Comparison of ENCODE assay signal across 19 mouse cellular contexts in genomic region chr1:135096312-135096711, GRCm38 (mm10). TPM values are rescaled to one million over a fixed set of nuclear protein-coding genes. Genes with fewer than 3 reads are reported as not detected.
DNase-seq lines count a peak whose midpoint lies in the region; ATAC-seq and TF ChIP-seq lines count a peak whose summit lies in the region.
"Had no signal": no experiment of that assay in that cellular context is flagged by ENCODE, and none has a peak within 500 bp of the region (broad histone marks: within the 10 kb centered on the region; RNA-seq: fewer than 3 reads in every experiment).

No protein-coding gene starts in this region.

- H3K4me2 ChIP-seq in heart, postnatal 0 days (ENCODE audit: low read depth, low read length), result no peak overlapping the region
- no peak overlapping the region for H3K4me2 ChIP-seq in heart, embryonic 11.5 days
- H3K4me2 ChIP-seq: hindbrain, embryonic 12.5 days; liver, embryonic 12.5 days; midbrain, embryonic 13.5 days had no signal

- peak; percentile 42 for DNase-seq in adrenal gland, postnatal 10 days
- DNase-seq in adrenal gland, adult 2 months, result no peak
- no peak for DNase-seq in heart, postnatal 0 days (ENCODE audit: low spot score)
- peak; percentile 35 for DNase-seq in MN1 (ENCODE audit: low spot score)
- peak; percentile 82 for DNase-seq in layer of hippocampus, adult 9-11 months
- DNase-seq in urinary bladder, postnatal 36 days (ENCODE audit: low spot score in 2 of 2), result no peak
- no peak for DNase-seq in spleen, postnatal 14 days (ENCODE audit: low spot score in 2 of 2)
- DNase-seq: adrenal gland, postnatal 14 days; cerebellum, adult 9-10 months; gastrocnemius, postnatal 10 days; kidney, adult 9 months; kidney, postnatal 4 days had no signal

- H3K27ac ChIP-seq in heart, postnatal 0 days (ENCODE audit: low read depth), result 0 out of 2 replicates have a peak overlapping the region, but pooled peaks have one; percentile 31
- H3K27ac ChIP-seq in heart, embryonic 11.5 days (ENCODE audit: low read depth, low read length), result no peak overlapping the region
- H3K27ac ChIP-seq: hindbrain, embryonic 12.5 days; liver, embryonic 12.5 days; midbrain, embryonic 13.5 days had no signal

- H3K27me3 ChIP-seq in heart, postnatal 0 days (ENCODE audit: control insufficient read depth, insufficient read depth, low read length), result peaks cover 11% of the 10 kb centered on the region; the same call in 1 of the 2 replicates
- peaks cover 44% of the 10 kb centered on the region for H3K27me3 ChIP-seq in heart, embryonic 11.5 days (ENCODE audit: control insufficient read depth, insufficient read depth, low read length)

- no peak for TF ChIP-seq CTCF in heart, postnatal 0 days (IDR thresholded peaks at IDR 0.05; ENCODE audit: low read depth)

- no peak for TF ChIP-seq EP300 in heart, postnatal 0 days (IDR thresholded peaks at IDR 0.05; ENCODE audit: low read depth)

- no peaks in the 10 kb centered on the region for H3K9me3 ChIP-seq in heart, postnatal 0 days (replicated peaks; ENCODE audit: control insufficient read depth, low read length)
- H3K9me3 ChIP-seq in heart, embryonic 11.5 days (replicated peaks; ENCODE audit: control insufficient read depth, low read length), result no peaks in the 10 kb centered on the region
- H3K9me3 ChIP-seq: hindbrain, embryonic 12.5 days; liver, embryonic 12.5 days; midbrain, embryonic 13.5 days had no signal

- peaks cover 37% of the 10 kb centered on the region for H3K4me1 ChIP-seq in heart, postnatal 0 days (ENCODE audit: control insufficient read depth, insufficient read depth)
- H3K4me1 ChIP-seq in heart, embryonic 11.5 days (ENCODE audit: control insufficient read depth, insufficient read depth, low read length), result peaks cover 18% of the 10 kb centered on the region
- H3K4me1 ChIP-seq: hindbrain, embryonic 12.5 days had no signal

- H3K4me3 ChIP-seq in heart, postnatal 0 days (ENCODE audit: low read depth, low read length), result no peak overlapping the region
- no peak overlapping the region for H3K4me3 ChIP-seq in heart, embryonic 11.5 days (ENCODE audit: low read depth, low read length)
- H3K4me3 ChIP-seq: hindbrain, embryonic 12.5 days; liver, embryonic 12.5 days; midbrain, embryonic 13.5 days; myocyte had no signal

- ATAC-seq in heart, postnatal 0 days (ENCODE audit: insufficient read depth, low read depth), result no peak
- no peak for ATAC-seq in heart, embryonic 11.5 days (replicated peaks; ENCODE audit: insufficient number of reproducible peaks, low FRiP score, low TSS enrichment)
- ATAC-seq: inflammation-experienced regulatory T-cells, adult 6 months; liver, embryonic 12.5 days; midbrain, embryonic 13.5 days had no signal

- H3K36me3 ChIP-seq in heart, postnatal 0 days (replicated peaks; ENCODE audit: control insufficient read depth, insufficient read depth, low read length), result no peaks in the 10 kb centered on the region
- H3K36me3 ChIP-seq in heart, embryonic 11.5 days (ENCODE audit: control insufficient read depth, insufficient read depth, low read length), result no peaks in the 10 kb centered on the region
- H3K36me3 ChIP-seq: hindbrain, embryonic 12.5 days; liver, embryonic 12.5 days; midbrain, embryonic 13.5 days had no signal

- no peak overlapping the region for H3K9ac ChIP-seq in heart, postnatal 0 days (replicated peaks; ENCODE audit: low read depth, low read length)
- no peak overlapping the region for H3K9ac ChIP-seq in heart, embryonic 11.5 days (ENCODE audit: low read depth, low read length)
- H3K9ac ChIP-seq: hindbrain, embryonic 12.5 days; liver, embryonic 12.5 days; midbrain, embryonic 13.5 days had no signal

- 51% methylated on average over 11 of the region's 11 CpGs for WGBS in heart, postnatal 0 days
- 76% methylated on average over 11 of the region's 11 CpGs for WGBS in heart, embryonic 11.5 days (ENCODE audit: insufficient replicate concordance)

RNA-seq across cellular contexts. Expression of gene Lgr6, which starts 8.8 kb away (rescaled TPM):
- total RNA-seq in adrenal gland, postnatal 10 days (2021), result 10 to 100 TPM; 20.5 to 28.4 TPM
- total RNA-seq in adrenal gland, adult 2 months (2021), result 1 to 10 TPM; 2.0 to 3.6 TPM
- 1.1 and 1.8 TPM in 2 replicates for polyA plus RNA-seq in adrenal gland, adult 2 months (2012; rRNA removed)
- total RNA-seq in heart, postnatal 0 days (2014; rRNA removed; ENCODE audit: low replicate concordance), result 8.6 and 17.3 TPM in 2 replicates
- polyA plus RNA-seq in heart, postnatal 0 days (2015; fragmentation: Nextera tagmentation; extraction: Ambion mirVana), result 3.8 and 4.5 TPM in 2 replicates
- 1.0 and 1.4 TPM in 2 replicates for polyA plus RNA-seq in heart, embryonic 11.5 days (2014; fragmentation: Nextera tagmentation; extraction: Ambion mirVana)
- total RNA-seq: neutrophil, adult 5-6 weeks had no signal

RNA-seq across cellular contexts. Expression of gene Ptpn7, which starts 36.2 kb away (rescaled TPM):
- 1 to 10 TPM; 1.8 to 2.5 TPM for total RNA-seq in adrenal gland, postnatal 10 days (2021)
- total RNA-seq in adrenal gland, adult 2 months (2021), result 1 to 10 TPM; 1.6 to 1.8 TPM
- 2.6 and 2.7 TPM in 2 replicates for polyA plus RNA-seq in adrenal gland, adult 2 months (2012; rRNA removed)
- 2.1 and 3.9 TPM in 2 replicates for total RNA-seq in heart, postnatal 0 days (2014; rRNA removed; ENCODE audit: low replicate concordance)
- 0.22 and 0.30 TPM in 2 replicates for polyA plus RNA-seq in heart, postnatal 0 days (2015; fragmentation: Nextera tagmentation; extraction: Ambion mirVana)
- 1.2 and 2.0 TPM in 2 replicates for polyA plus RNA-seq in heart, embryonic 11.5 days (2014; fragmentation: Nextera tagmentation; extraction: Ambion mirVana)

RNA-seq across cellular contexts. Expression of gene Arl8a, which starts 50.3 kb away (rescaled TPM):
- 10 to 100 TPM; 49.2 to 57.7 TPM for total RNA-seq in adrenal gland, postnatal 10 days (2021)
- 10 to 100 TPM; 59.4 to 62.2 TPM for total RNA-seq in adrenal gland, adult 2 months (2021)
- polyA plus RNA-seq in adrenal gland, adult 2 months (2012; rRNA removed), result 41.5 and 43.2 TPM in 2 replicates
- total RNA-seq in heart, postnatal 0 days (2014; rRNA removed; ENCODE audit: low replicate concordance), result 40.1 and 43.4 TPM in 2 replicates
- polyA plus RNA-seq in heart, postnatal 0 days (2015; fragmentation: Nextera tagmentation; extraction: Ambion mirVana), result 31.9 and 35.3 TPM in 2 replicates
- polyA plus RNA-seq in heart, embryonic 11.5 days (2014; fragmentation: Nextera tagmentation; extraction: Ambion mirVana), result 27.7 and 29.7 TPM in 2 replicates

Comparison
In these comparisons a context has a peak if more than half of its experiments do, and no peak if none do; other contexts are left out.
1. DNase-seq: peak in adrenal gland, postnatal 10 days (single experiment), MN1 (single experiment) and layer of hippocampus, adult 9-11 months (single experiment); none in adrenal gland, adult 2 months (single experiment), heart, postnatal 0 days (single experiment), urinary bladder, postnatal 36 days (0 of 2) and spleen, postnatal 14 days (0 of 2).